Mouse (Mus musculus) large intestine, adult 2 months (tissue): ENCODE data around the gene Nup160. TPM values are rescaled to one million over a fixed set of nuclear protein-coding genes. Genes with fewer than 3 reads are reported as not detected.

Experiments
- DNase-seq: peaks from one replicate; pipeline ENCODE4 v3.0.0-alpha.2; 2012; ENCODE audit warnings: low read depth, low spot score
- WGBS: fragments of 180-500 bp; shearing (Covaris S2); methylation state at CpG from one replicate; pipeline ENCODE4 v1.1.7; 2018; 5-methylcytosine and 5-hydroxymethylcytosine counted together
- polyA plus RNA-seq: library from polyadenylated mRNA; depleted of rRNA; stranded (reverse); fragments of >200 nt; gene quantifications from 2 replicates; pipeline ENCODE4 v1.2.3, GENCODE M21; 2012

Nup160 gene
- polyA plus RNA-seq, 1 experiment = 8.9 TPM

DNA sequence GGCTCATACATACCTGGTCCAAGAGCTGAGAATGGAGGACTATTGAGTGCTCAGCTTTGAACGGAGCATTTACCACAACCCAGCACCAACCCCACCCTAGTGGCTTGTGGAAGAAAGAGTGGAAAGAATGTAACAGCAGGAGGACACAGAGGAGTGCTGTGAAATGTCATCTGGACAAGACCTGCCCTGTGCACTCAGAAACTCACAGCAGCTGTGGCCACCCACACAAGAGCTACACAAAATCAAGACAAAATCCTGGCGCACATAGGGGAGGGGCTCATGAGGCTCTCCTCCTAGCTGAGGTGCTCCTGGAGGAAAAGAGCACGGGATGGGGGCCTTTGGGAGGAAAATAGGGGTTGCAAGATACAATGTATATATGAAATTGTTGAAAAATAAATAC, 17.4 kb upstream of the Nup160 start:
- 75% methylated on average over 3 of the region's 3 CpGs for WGBS

DNA sequence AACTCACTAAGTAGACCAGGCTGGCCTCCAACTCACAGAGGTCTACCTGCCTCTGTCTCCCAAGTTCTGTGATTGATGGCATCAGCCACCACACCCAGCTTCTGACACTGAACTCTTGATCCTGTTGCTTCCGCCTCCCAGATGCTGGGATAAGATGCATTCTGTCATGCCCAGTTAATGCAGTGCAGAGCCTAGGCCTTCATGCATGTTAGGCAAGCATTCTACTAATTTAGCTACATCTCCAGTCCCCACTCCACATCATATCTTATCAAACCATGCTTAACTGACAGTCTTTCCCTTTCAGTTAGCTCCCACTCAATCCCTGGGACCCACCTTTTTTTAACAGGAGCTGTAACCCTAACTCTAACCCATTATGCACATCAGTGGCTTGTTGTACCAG, 16.1 kb upstream of the Nup160 start:
- WGBS = 93% methylated on average over 1 of the region's 1 CpGs
- no peak for DNase-seq

More for the DNA sequence above, 17.4 kb upstream of the Nup160 start:
- DNase-seq = no peak

- 15% methylated on average over 3 of the region's 3 CpGs for WGBS
- no peak for DNase-seq
Observed at GRCm38 (mm10) chr2:90661426-90661825, 15.6 kb upstream of the Nup160 start.

GRCm38 (mm10) chr2:90666591-90667387, 10.2 kb upstream of the Nup160 start:
- 68% methylated on average over 11 of the region's 11 CpGs for WGBS
- DNase-seq = no peak

GRCm38 (mm10) chr2:90667388-90668265, 9.4 kb upstream of the Nup160 start:
- no peak for DNase-seq
- WGBS = 15% methylated on average over 21 of the region's 21 CpGs

DNA sequence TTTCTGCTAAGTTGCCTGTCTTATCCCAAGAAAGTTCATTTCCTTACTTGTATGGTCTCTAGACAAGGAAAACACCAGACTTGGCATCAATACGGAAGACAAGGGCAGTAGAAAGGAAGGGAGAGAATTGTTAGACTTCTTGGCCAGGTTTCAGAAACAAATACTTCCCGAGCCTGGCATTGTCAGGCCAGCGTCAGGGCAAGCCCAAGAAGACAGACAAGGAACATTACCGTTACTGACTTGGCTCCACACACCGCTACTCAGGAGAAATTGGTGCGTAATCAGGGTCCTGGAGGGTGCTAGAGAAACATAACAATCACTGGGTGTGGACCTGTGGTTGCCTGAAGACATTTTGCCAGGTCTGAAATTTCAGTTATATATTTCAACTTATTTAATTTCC, 6.7 kb upstream of the Nup160 start:
- no peak for DNase-seq
- 58% methylated on average over 6 of the region's 6 CpGs for WGBS

- no peak for DNase-seq
- WGBS = 95% methylated on average over 1 of the region's 1 CpGs
Observed at GRCm38 (mm10) chr2:90673339-90673738, 3.7 kb upstream of the Nup160 start.

DNA sequence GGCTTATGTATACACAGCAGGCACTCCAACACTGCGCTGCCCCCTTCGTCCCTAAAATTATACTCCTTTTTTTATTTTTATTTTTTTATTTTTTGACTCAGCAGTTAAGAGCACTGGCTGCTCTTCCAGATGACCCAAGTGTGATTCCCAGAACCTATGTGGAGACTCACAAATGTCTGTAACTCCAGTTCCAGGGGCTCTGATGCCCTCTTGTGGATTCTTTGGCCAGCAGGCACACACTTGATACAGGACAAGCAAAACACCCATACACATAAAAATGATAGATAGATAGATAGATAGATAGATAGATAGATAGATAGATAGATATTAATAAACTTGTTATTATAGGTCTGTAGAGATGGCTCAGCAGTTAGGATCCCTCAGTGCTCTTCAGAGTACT, 2.5 kb upstream of the Nup160 start:
- no peak for DNase-seq
- 94% methylated on average over 2 of the region's 2 CpGs for WGBS

- no peak for DNase-seq
- WGBS = 96% methylated on average over 2 of the region's 2 CpGs
Observed at GRCm38 (mm10) chr2:90675488-90675887, 1.5 kb upstream of the Nup160 start.

DNA sequence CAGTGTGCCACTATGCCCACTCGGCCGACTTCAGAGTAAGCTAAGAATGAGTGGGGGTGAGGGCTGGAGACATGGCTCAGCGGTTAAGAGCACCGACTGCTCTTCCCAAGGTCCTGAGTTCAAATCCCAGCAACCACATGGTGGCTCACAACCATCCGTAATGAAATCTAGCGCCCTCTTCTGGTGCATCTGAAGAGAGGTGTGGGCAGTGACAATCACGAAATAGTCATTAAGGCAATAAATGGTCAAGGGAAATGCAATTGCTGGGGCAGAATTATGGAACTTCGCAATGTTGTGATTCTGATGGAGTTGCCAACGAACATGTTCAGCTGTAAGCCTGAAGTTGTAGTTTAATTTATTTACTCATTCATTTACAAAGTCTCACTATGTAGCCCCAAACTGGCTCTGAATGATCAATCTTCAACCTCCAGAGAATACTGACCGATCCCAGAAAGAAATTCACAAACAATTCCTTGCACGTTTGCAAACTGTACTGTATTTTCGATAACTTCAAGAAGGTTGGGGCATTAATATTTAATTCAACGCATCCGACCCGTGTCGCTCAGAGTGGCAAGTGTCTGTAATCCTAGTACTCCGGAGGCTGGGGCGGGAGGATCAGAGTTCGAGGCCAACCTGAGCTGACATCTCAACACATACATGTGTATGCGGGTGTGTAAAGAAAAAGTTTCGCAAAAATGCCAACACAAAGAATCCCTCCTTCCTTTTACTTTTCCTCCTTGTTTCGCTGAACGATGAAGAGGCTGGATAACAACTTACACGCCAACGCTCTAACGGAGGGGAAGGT, 1.4 kb downstream of the Nup160 start:
- WGBS = 30% methylated on average over 26 of the region's 26 CpGs
- DNase-seq = no peak

DNA sequence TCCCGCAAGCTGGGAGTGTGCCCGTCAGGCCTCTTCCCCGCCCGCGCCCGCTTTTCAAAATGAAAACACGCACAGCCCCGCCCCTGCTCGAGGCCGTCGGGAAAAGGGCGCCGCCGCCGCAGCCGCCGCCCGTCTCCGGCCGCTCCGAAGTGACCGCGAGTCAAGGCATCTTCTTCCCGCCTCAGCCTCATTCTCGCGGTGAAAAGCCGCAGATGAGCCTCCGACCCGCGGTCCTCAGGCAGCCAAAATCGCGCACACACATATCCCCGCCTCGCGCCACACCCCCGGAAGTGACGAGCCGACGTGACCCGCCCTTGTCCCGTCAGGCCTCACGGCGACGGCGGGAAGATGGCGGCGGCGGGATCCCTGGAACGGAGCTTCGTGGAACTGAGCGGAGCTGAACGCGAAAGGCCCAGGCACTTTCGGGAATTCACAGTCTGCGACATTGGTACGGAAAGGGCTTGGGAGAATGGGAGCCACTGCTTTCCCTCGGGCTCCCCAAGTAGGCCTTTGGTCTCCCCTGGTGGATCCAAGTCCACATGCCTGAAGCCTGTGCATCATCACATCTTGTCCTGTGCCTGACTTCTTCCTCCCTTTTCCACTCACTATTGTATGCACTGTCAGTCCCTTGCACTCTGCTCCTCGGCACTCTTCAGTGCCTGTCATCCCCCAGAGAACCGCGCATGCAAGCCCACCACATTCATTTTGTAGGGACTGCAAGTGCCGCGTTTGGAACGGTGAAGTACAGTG, 2.2 kb downstream of the Nup160 start:
- peak; percentile 51 for DNase-seq
- under 1% methylated on average over 63 of the region's 63 CpGs for WGBS

GRCm38 (mm10) chr2:90700943-90701342, 23.9 kb downstream of the Nup160 start:
- DNase-seq = no peak
- 78% methylated on average over 4 of the region's 4 CpGs for WGBS

DNA sequence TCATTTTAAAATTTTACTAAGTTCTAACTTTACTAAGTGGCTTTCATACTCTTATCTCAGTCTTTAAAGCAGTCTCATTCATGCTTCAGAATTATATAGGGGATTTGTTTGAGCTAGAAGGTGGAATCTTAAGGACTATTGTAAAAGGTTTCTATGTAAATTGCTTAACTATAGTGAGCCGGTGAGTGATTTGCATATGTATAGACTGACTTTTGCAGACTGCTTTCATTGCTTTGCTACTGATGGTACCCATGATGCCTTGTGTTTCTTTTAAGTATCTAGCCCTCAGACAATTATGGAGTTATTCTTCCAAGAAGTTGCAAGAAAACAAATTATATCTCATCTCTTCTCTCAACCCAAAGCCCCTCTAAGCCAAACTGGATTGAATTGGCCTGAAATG, 31.5 kb downstream of the Nup160 start:
- 95% methylated on average over 1 of the region's 1 CpGs for WGBS
- DNase-seq = no peak

DNA sequence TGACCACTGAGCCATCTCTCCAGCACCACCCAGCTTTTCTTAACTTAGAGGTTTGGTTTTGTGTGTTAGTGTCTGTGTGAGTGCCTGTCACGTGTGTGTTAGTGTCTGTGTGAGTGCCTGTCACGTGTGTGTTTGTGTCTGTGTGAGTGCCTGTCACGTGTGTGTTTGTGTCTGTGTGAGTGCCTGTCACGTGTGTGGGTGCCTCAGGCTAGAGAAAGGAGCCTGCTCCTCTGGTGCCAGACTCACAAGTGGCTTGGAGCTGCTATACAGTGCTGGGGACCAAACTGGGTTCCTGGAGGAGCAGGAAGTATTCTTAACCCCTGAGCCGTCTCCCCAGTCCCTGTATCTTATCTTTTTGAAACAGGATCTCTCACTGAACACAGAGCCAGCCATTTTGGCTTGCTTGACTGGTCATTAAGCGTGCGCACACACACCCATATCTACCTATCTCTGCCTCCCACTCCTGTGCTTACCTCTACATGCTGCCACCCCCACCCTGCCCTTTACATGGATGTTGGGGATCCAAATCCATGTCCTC, 38.6 kb downstream of the Nup160 start:
- DNase-seq = no peak
- 94% methylated on average over 7 of the region's 7 CpGs for WGBS

DNA sequence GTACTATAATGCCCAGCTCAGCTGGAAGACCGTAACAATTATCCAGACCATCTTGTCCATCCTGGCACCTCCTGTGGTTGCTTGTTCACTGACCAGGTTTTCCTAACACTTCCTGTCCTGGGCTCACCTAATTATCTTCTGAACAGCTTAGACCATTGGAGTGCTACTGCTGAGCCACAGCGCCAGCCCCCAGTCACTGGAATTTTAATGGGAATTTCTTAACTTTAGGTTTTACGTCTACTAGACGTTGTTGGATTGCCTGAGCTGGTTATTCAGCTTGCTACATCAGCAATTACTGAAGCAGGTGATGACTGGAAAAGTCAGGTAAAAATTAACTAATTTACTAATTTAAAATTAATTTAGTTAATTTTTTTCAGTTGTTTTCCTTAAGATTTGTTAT, 40.4 kb downstream of the Nup160 start:
- DNase-seq = no peak
- WGBS = 86% methylated on average over 4 of the region's 4 CpGs

GRCm38 (mm10) chr2:90717948-90718347, 40.9 kb downstream of the Nup160 start:
- WGBS = 94% methylated on average over 5 of the region's 5 CpGs

DNA sequence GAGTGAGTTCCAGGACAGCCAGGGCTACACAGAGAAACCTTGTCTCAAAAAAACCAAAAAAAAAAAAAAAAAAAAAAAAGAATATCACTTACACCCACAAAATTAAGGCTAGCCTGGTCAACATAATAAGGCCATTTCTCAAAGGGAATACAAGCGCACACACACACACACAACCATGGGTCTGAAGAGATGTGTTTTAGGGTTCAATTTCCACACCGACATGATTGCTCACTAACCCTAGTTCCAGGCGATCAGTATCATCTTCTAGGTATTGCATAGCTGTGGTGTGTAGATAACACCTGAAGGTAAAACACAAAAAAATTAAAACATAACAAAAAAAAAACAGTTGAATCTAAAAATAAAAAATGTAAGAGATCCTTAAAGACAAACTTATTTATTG, 49.8 kb downstream of the Nup160 start:
- DNase-seq = no peak
- WGBS = 99% methylated on average over 3 of the region's 3 CpGs

More at GRCm38 (mm10) chr2:90717948-90718347, 40.9 kb downstream of the Nup160 start:
- DNase-seq = no peak

- DNase-seq = no peak
- 93% methylated on average over 11 of the region's 11 CpGs for WGBS
Observed at GRCm38 (mm10) chr2:90735326-90735725, 58.3 kb downstream of the Nup160 start.

GRCm38 (mm10) chr2:90738801-90739200, 61.8 kb downstream of the Nup160 start:
- no peak for DNase-seq
- WGBS = 93% methylated on average over 3 of the region's 3 CpGs
